Mouse (Mus musculus) erythroblast, embryonic 14.5 days (primary cell): ENCODE results near the gene Gbgt1. TPM values are rescaled to one million over a fixed set of nuclear protein-coding genes. Genes with fewer than 3 reads are reported as not detected.

Experiments
- H3K27me3 ChIP-seq: 2 replicates; pipeline ENCODE4 v1.6.1; 2012; ENCODE audit warnings: inconsistent platforms; ENCODE audit not compliant: control insufficient read depth
- H3K36me3 ChIP-seq: 2 replicates; pipeline ENCODE4 v1.6.1; 2012; ENCODE audit warnings: mild to moderate bottlenecking, inconsistent platforms; ENCODE audit not compliant: control insufficient read depth
- H3K4me1 ChIP-seq: 2 replicates; pipeline ENCODE4 v1.6.1; 2012; ENCODE audit warnings: inconsistent platforms; ENCODE audit not compliant: control insufficient read depth
- H3K4me3 ChIP-seq: replicated peaks from 2 replicates; pipeline ENCODE3; 2012; ENCODE audit warnings: moderate library complexity, mild to moderate bottlenecking, inconsistent platforms
- H3K9me3 ChIP-seq: 2 replicates; pipeline ENCODE4 v1.6.1; 2012; ENCODE audit warnings: low read length, inconsistent platforms, mixed read lengths; ENCODE audit not compliant: control insufficient read depth
- GATA1 ChIP-seq: IDR thresholded peaks from 2 replicates; pipeline ENCODE4 v1.6.1; 2012; ENCODE audit warnings: low read length, inconsistent platforms, mixed read lengths
- TAL1 ChIP-seq: IDR thresholded peaks from 3 replicates; pipeline ENCODE4 v1.6.1; 2012; ENCODE audit warnings: low read length, inconsistent platforms, mixed read lengths
- polyA plus RNA-seq: library from polyadenylated mRNA; stranded (reverse); fragments of >175 nt; gene quantifications from 2 replicates; pipeline ENCODE4 v1.2.3, GENCODE M21; 2012

The Gbgt1 gene
- polyA plus RNA-seq, 1 experiment: not detected

DNA sequence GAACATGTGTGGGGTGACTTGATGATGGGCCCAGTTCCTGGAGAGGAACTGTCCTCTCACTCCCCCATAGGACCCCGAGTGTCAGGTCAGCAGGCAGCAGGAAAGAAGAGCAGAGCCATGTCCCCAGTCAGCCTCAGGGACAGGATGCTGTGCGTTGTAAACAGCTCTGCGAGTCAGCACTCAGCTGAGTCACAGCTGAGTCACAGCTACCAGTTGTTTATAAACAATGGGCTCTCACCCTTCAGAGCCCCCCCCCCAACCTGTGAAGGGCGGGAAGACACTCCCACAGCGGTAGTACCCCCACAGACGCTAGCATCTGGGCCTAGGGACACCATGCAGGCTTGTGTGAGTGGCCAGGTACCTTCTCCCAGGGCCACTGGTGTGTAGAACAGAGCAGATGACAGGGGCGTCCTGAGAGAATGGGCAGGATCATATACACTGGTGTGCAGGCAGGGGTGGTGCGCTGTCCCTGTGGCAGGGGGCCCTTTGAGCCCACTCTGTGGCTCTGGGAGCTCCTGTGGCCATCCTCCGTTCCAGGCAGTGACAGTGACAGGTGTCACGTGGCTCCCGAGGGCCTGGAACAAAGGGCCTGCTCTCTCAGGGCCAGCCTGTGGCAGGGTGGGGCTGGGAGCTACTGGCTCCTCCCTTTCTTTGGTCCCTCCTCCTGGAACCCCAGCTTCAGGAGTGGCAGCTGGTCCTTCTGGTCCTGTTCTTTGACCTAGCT is 28.7 kb downstream of the Gbgt1 start:
- H3K9me3 ChIP-seq: no peaks in the 10 kb centered on the region
- peaks cover 14% of the 10 kb centered on the region for H3K4me1 ChIP-seq
- no peak for TF ChIP-seq GATA1
- TF ChIP-seq TAL1: no peak
- H3K27me3 ChIP-seq: no peaks in the 10 kb centered on the region
- H3K36me3 ChIP-seq: no peaks in the 10 kb centered on the region
- no peak overlapping the region for H3K4me3 ChIP-seq

- Histone ChIP-seq H3K9me3 (no peaks in the 10 kb centered on the region), H3K27me3 (no peaks in the 10 kb centered on the region), H3K36me3 (no peaks in the 10 kb centered on the region), H3K4me3 (no peak overlapping the region), H3K4me1 (peaks cover 14% of the 10 kb centered on the region)
- TF ChIP-seq GATA1 (no peak), TAL1 (no peak)
These were observed 29.5 kb downstream of the Gbgt1 start for GRCm38 (mm10) chr2:28525943-28526876.

GRCm38 (mm10) chr2:28527436-28528353 is 31.0 kb downstream of the Gbgt1 start:
- H3K4me1 ChIP-seq: peaks cover 14% of the 10 kb centered on the region
- TF ChIP-seq GATA1: no peak
- no peak for TF ChIP-seq TAL1

GRCm38 (mm10) chr2:28528354-28528730 is 31.7 kb downstream of the Gbgt1 start:
- TF ChIP-seq TAL1 (no peak), GATA1 (no peak)
- Histone ChIP-seq H3K27me3 (peaks cover 4% of the 10 kb centered on the region), H3K9me3 (no peaks in the 10 kb centered on the region), H3K4me3 (no peak overlapping the region), H3K36me3 (no peaks in the 10 kb centered on the region), H3K4me1 (peaks cover 17% of the 10 kb centered on the region)

More at GRCm38 (mm10) chr2:28527436-28528353, 31.0 kb downstream of the Gbgt1 start:
- no peaks in the 10 kb centered on the region for H3K9me3 ChIP-seq
- no peak overlapping the region for H3K4me3 ChIP-seq
- H3K27me3 ChIP-seq: no peaks in the 10 kb centered on the region; the same call in 1 of the 2 replicates
- H3K36me3 ChIP-seq: no peaks in the 10 kb centered on the region

- H3K4me1 ChIP-seq: peaks cover 19% of the 10 kb centered on the region
These were observed 33.2 kb downstream of the Gbgt1 start for GRCm38 (mm10) chr2:28529856-28530255.

GRCm38 (mm10) chr2:28530311-28530710 is 33.6 kb downstream of the Gbgt1 start:
- Histone ChIP-seq H3K27me3 (peaks cover 14% of the 10 kb centered on the region), H3K9me3 (no peaks in the 10 kb centered on the region), H3K4me3 (no peak overlapping the region), H3K36me3 (no peaks in the 10 kb centered on the region), H3K4me1 (peaks cover 16% of the 10 kb centered on the region)
- TF ChIP-seq GATA1: no peak
- TF ChIP-seq TAL1: no peak

More at GRCm38 (mm10) chr2:28529856-28530255, 33.2 kb downstream of the Gbgt1 start:
- TF ChIP-seq GATA1 (no peak), TAL1 (no peak)
- H3K4me3 ChIP-seq: no peak overlapping the region
- no peaks in the 10 kb centered on the region for H3K9me3 ChIP-seq
- H3K27me3 ChIP-seq: peaks cover 14% of the 10 kb centered on the region
- H3K36me3 ChIP-seq: no peaks in the 10 kb centered on the region

DNA sequence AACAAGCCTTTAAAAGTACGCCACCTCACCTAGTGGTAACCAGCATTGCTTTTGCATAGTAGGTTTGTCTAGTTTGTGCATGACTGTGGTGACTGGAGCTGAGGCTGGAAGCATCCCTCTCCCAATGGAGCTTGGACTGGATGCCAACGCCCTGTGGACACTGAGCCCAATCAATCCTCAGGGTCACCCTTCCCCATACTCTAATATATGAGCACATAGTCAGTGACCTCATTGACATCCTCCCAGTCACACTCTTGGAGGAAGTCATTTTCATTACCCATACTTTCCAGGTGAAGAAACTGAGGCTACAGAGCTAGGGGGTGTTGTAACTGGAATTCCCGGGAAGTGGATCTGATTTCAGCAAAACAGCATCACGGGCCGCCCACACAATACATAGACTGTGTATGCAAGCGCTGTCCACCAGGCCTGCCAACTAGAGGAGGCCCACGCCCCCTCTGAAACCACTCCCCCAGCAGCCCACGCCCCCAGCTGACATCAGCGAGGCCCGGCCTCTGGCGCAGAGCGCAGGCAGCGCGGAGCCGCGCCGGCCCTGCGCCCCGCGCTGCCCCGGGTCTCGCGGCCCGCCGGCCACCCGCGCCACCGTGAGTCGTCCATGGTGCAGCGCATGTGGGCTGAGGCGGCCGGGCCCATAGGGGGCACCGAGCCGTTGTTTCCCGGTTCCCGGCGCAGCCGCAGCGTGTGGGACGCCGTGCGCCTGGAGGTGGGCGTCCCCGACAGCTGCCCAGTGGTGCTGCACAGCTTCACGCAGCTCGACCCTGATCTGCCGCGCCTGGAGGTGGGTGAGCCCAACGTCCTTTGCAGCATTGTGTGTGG is 36.5 kb downstream of the Gbgt1 start:
- Histone ChIP-seq H3K27me3 (peaks cover 14% of the 10 kb centered on the region), H3K36me3 (no peaks in the 10 kb centered on the region), H3K4me3 (peak overlapping the region; percentile 54), H3K9me3 (no peaks in the 10 kb centered on the region), H3K4me1 (peaks cover 7% of the 10 kb centered on the region)
- TF ChIP-seq GATA1 (no peak), TAL1 (no peak)

- Histone ChIP-seq H3K9me3 (no peaks in the 10 kb centered on the region), H3K36me3 (no peaks in the 10 kb centered on the region), H3K27me3 (peaks cover 14% of the 10 kb centered on the region), H3K4me3 (peak overlapping the region; percentile 54), H3K4me1 (peaks cover 7% of the 10 kb centered on the region)
- TF ChIP-seq TAL1 (no peak), GATA1 (no peak)
These were observed 37.3 kb downstream of the Gbgt1 start for GRCm38 (mm10) chr2:28533901-28534435.
